Mouse (Mus musculus): ENCODE measurements around the gene Caprin1.
A peak's percentile ranks its signal among the peaks of the same experiment; 100 is the strongest.

Caprin1 gene

GRCm38 (mm10) chr2:103797491-103798009, at the start of gene Caprin1:
Caprin1 (minus strand) TSS chr2:103797649.
- DNase-seq (ENCODE audit: low spot score) = peak; percentile 93

GRCm38 (mm10) chr2:103846875-103847274, 49.4 kb upstream of the Caprin1 start:
- DNase-seq (ENCODE audit: low spot score) = no peak

GRCm38 (mm10) chr2:103846271-103846670, 48.8 kb upstream of the Caprin1 start:
- no peak for DNase-seq (ENCODE audit: low spot score)

- no peak for DNase-seq (ENCODE audit: low spot score)
Observed at GRCm38 (mm10) chr2:103844016-103844415, 46.6 kb upstream of the Caprin1 start.

GRCm38 (mm10) chr2:103843321-103843720, 45.9 kb upstream of the Caprin1 start:
- no peak for DNase-seq (ENCODE audit: low spot score)

- no peak for DNase-seq (ENCODE audit: low spot score)
Observed at GRCm38 (mm10) chr2:103842299-103842698, 44.9 kb upstream of the Caprin1 start.

- DNase-seq (ENCODE audit: low spot score) = no peak
Observed at GRCm38 (mm10) chr2:103838483-103838882, 41.0 kb upstream of the Caprin1 start.

- no peak for DNase-seq (ENCODE audit: low spot score)
Observed at GRCm38 (mm10) chr2:103837166-103837565, 39.7 kb upstream of the Caprin1 start.

- no peak for DNase-seq (ENCODE audit: low spot score)
Observed at GRCm38 (mm10) chr2:103835614-103836395, 38.4 kb upstream of the Caprin1 start.

- DNase-seq (ENCODE audit: low spot score) = no peak
Observed at GRCm38 (mm10) chr2:103833816-103834445, 36.5 kb upstream of the Caprin1 start.

GRCm38 (mm10) chr2:103832899-103833298, 35.5 kb upstream of the Caprin1 start:
- DNase-seq (ENCODE audit: low spot score) = no peak

- DNase-seq (ENCODE audit: low spot score) = no peak
Observed at GRCm38 (mm10) chr2:103828900-103829299, 31.5 kb upstream of the Caprin1 start.

- no peak for DNase-seq (ENCODE audit: low spot score)
Observed at GRCm38 (mm10) chr2:103824916-103825315, 27.5 kb upstream of the Caprin1 start.

- DNase-seq (ENCODE audit: low spot score) = no peak
Observed at GRCm38 (mm10) chr2:103822560-103822959, 25.1 kb upstream of the Caprin1 start.

GRCm38 (mm10) chr2:103817145-103817895, 19.9 kb upstream of the Caprin1 start:
- no peak for DNase-seq (ENCODE audit: low spot score)

- DNase-seq (ENCODE audit: low spot score) = no peak
Observed at GRCm38 (mm10) chr2:103815976-103816375, 18.5 kb upstream of the Caprin1 start.

- no peak for DNase-seq (ENCODE audit: low spot score)
Observed at GRCm38 (mm10) chr2:103811465-103812191, 14.2 kb upstream of the Caprin1 start.

GRCm38 (mm10) chr2:103810412-103810811, 13.0 kb upstream of the Caprin1 start:
- DNase-seq (ENCODE audit: low spot score) = no peak

GRCm38 (mm10) chr2:103808466-103808865, 11.0 kb upstream of the Caprin1 start:
- no peak for DNase-seq (ENCODE audit: low spot score)

GRCm38 (mm10) chr2:103803770-103804530, 6.5 kb upstream of the Caprin1 start:
- DNase-seq (ENCODE audit: low spot score) = no peak

GRCm38 (mm10) chr2:103802422-103802821, 5.0 kb upstream of the Caprin1 start:
- DNase-seq (ENCODE audit: low spot score) = no peak
